Mouse (Mus musculus) liver, embryonic 13.5 days (tissue): ENCODE measurements around the gene Stxbp6. TPM values are rescaled to one million over a fixed set of nuclear protein-coding genes. Genes with fewer than 3 reads are reported as not detected.

Experiments
- ATAC-seq: fragments of 200-750 bp; cut with Nextera tagmentation; 2 replicates; pipeline ENCODE4 v1.8.0; 2017; ENCODE audit warnings: low read depth, mild to moderate bottlenecking, moderate number of reproducible peaks, moderate library complexity
- DNase-seq: peaks from one replicate; pipeline ENCODE4 v3.0.0; 2022
- H3K27ac ChIP-seq: fragments of 300-500 bp; sonication (generic); 2 replicates; pipeline ENCODE4 v1.5.1; 2015; ENCODE audit warnings: moderate library complexity, mild to moderate bottlenecking, inconsistent platforms
- H3K27me3 ChIP-seq: fragments of 300-500 bp; sonication (generic); 2 replicates; pipeline ENCODE4 v1.6.1; 2015; ENCODE audit warnings: mild to moderate bottlenecking, inconsistent platforms
- H3K36me3 ChIP-seq: fragments of 300-500 bp; sonication (generic); 2 replicates; pipeline ENCODE4 v1.6.1; 2015; ENCODE audit warnings: mild to moderate bottlenecking, inconsistent platforms
- H3K4me1 ChIP-seq: fragments of 300-500 bp; sonication (generic); replicated peaks from 2 replicates; pipeline ENCODE4 v1.6.1; 2015; ENCODE audit warnings: inconsistent platforms
- H3K4me2 ChIP-seq: fragments of 300-500 bp; sonication (generic); 2 replicates; pipeline ENCODE4 v1.6.1; 2015; ENCODE audit warnings: inconsistent platforms, mild to moderate bottlenecking, moderate library complexity
- H3K4me3 ChIP-seq: fragments of 300-500 bp; sonication (generic); replicated peaks from 2 replicates; pipeline ENCODE4 v1.5.1; 2015; ENCODE audit warnings: mild to moderate bottlenecking, inconsistent platforms
- H3K9ac ChIP-seq: fragments of 300-500 bp; sonication (generic); 2 replicates; pipeline ENCODE4 v1.6.1; 2015; ENCODE audit warnings: mild to moderate bottlenecking, inconsistent platforms
- H3K9me3 ChIP-seq: fragments of 300-500 bp; sonication (generic); replicated peaks from 2 replicates; pipeline ENCODE4 v1.6.1; 2016; ENCODE audit warnings: inconsistent platforms
- WGBS: fragments of 180-500 bp; shearing (Covaris S2); methylation state at CpG from one replicate; pipeline ENCODE4 v1.1.7; 2015; ENCODE audit not compliant: insufficient replicate concordance; 5-methylcytosine and 5-hydroxymethylcytosine counted together
- polyA plus RNA-seq: library from polyadenylated mRNA; unstranded; fragments of >200 nt; fragmentation: Nextera tagmentation; extraction: Ambion mirVana; gene quantifications from 2 replicates; pipeline ENCODE4 v1.2.1, GENCODE M21; 2015

Stxbp6 gene
- polyA plus RNA-seq, 1 experiment from 2014 or later: 6.8 TPM

DNA sequence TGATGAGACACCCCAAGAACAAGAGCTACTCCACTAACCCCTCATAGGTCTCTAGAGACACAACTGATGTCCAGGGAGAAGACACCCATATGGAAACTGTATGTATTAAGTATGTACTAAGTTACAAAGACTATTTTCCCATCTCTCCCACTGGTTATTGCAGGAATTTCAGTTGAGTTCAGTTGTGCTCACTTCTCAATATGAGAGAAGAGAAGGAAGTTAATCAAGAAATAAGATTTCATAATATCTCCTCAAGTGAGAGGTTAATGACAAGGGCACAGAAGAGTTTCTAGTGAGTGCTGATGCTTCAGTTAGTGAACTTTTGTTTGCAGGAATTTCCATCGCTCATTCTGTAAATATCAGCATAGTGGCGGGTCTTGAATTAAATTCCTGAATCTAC is 124.0 kb downstream of the Stxbp6 start:
- ATAC-seq (no peak), DNase-seq (no peak)
- H3K4me2 ChIP-seq: no peak overlapping the region
- no peak overlapping the region for H3K9ac ChIP-seq
- WGBS: 77% methylated on average over 2 of the region's 2 CpGs
- H3K27me3 ChIP-seq: no peaks in the 10 kb centered on the region
- H3K27ac ChIP-seq: no peak overlapping the region
- H3K4me1 ChIP-seq: no peaks in the 10 kb centered on the region
- no peak overlapping the region for H3K4me3 ChIP-seq
- no peaks in the 10 kb centered on the region for H3K9me3 ChIP-seq
- H3K36me3 ChIP-seq: no peaks in the 10 kb centered on the region

DNA sequence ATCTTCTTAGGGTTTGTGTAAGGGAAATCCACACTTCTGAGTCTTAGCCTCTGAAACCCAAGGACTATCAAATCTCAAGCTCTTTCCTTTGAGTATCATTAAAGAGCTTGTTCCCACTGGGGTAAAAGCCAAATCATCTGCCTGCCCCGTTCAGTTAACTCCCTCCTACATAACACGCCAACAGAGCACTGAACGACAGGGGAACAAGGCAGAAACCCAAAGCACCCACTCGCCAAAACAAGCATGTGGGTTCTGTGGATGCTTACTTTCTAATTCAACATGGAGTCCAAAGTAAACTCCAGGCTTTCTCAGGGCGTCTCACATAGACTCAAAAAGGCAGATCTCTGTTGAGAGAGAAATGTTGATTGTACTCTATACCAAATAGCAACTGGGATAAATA is 126.7 kb downstream of the Stxbp6 start:
- H3K4me1 ChIP-seq: no peaks in the 10 kb centered on the region
- H3K27me3 ChIP-seq: no peaks in the 10 kb centered on the region
- 58% methylated on average over 5 of the region's 5 CpGs for WGBS
- no peak overlapping the region for H3K9ac ChIP-seq
- H3K36me3 ChIP-seq: no peaks in the 10 kb centered on the region
- H3K4me3 ChIP-seq: no peak overlapping the region
- H3K9me3 ChIP-seq: no peaks in the 10 kb centered on the region
- H3K4me2 ChIP-seq: no peak overlapping the region
- no peak overlapping the region for H3K27ac ChIP-seq
- no peak for ATAC-seq
- DNase-seq: no peak

DNA sequence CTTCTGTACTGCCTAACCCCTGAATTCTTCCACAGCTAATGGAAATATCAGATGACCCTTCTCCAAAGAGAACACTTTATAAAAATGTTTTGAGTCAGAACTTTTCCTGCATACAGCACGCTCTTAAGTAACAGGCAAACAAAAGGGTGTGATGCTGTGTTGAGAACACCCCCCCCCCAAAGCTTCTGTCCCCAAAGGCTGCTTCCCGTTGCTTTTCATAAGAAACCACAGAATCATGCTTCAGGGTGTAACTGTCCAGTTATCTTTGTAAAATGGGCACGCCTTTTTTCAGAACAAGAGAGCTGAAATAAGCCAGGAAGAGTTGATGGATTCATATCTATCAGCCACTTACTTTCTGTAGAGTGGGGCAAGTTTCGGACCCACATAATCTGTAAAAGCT is 134.2 kb downstream of the Stxbp6 start:
- Histone ChIP-seq H3K4me1 (no peaks in the 10 kb centered on the region), H3K4me2 (no peak overlapping the region), H3K4me3 (no peak overlapping the region), H3K27me3 (no peaks in the 10 kb centered on the region), H3K9me3 (no peaks in the 10 kb centered on the region), H3K36me3 (no peaks in the 10 kb centered on the region), H3K9ac (no peak overlapping the region), H3K27ac (no peak overlapping the region)
- 48% methylated on average over 4 of the region's 4 CpGs for WGBS
- ATAC-seq (no peak), DNase-seq (no peak)

DNA sequence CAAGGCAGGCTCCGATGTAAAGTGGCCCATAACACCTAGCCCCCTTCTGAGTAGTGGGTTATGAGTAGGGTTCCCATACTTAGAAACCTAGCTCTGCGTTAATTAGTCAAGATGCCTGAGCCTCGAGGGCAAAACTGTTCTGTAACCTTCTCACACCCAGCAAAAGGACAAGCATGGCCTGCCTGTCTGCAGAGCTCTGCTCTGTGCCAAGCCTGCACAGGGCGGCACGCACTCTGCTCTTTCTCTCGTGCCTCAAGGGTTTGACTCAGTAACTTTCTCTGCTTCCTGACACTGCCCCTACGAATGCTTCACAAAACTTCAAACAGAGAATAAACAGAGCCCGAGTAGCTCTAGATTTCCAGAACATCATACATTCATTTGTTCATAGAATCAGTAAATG is 135.4 kb downstream of the Stxbp6 start:
- no peak overlapping the region for H3K9ac ChIP-seq
- DNase-seq: no peak
- no peak for ATAC-seq
- H3K4me2 ChIP-seq: no peak overlapping the region
- H3K36me3 ChIP-seq: no peaks in the 10 kb centered on the region
- no peaks in the 10 kb centered on the region for H3K27me3 ChIP-seq
- no peak overlapping the region for H3K4me3 ChIP-seq
- no peak overlapping the region for H3K27ac ChIP-seq
- 63% methylated on average over 8 of the region's 8 CpGs for WGBS
- no peaks in the 10 kb centered on the region for H3K9me3 ChIP-seq
- no peaks in the 10 kb centered on the region for H3K4me1 ChIP-seq

DNA sequence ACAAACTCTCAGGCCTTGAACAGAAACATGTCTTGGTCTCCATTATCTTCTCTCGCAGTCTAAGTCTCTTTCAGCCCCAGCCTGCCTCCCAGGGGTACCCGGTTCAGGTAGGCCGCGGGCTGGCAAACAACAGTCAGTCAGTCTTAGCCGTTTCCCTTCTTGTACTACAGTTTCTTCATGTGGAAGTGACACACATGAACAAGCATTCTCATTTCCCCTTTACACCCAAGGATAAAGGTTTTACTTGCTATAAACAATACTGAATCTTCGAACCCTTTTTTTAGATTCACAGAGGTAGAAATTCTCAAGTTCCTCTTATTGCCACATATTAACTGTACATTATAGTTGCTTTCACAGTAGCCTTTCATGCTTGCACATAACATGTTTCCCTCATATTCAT is 141.6 kb downstream of the Stxbp6 start:
- ATAC-seq (no peak), DNase-seq (no peak)
- Histone ChIP-seq H3K9me3 (no peaks in the 10 kb centered on the region), H3K4me3 (no peak overlapping the region), H3K9ac (no peak overlapping the region), H3K4me1 (no peaks in the 10 kb centered on the region), H3K36me3 (no peaks in the 10 kb centered on the region), H3K27me3 (no peaks in the 10 kb centered on the region), H3K4me2 (no peak overlapping the region), H3K27ac (no peak overlapping the region)
- 70% methylated on average over 6 of the region's 6 CpGs for WGBS

DNA sequence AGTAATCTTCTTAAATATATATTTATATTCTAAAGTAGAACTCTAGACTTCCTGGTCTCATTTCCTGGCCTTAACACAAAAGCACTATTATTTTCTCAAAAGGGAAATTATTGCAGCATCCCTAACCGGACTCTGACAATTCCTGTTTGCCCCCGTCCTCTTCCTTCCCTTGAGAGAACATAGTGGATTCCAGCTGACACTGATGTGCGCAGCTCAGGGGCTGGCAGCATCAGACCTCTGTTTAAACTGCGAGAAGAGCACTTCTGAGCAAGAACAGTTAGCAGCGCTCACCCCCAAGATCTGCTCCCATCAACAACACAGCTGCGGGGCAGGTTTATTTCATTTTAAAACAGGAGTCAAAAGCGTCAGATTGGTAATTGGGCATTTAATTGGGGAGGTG is 142.8 kb downstream of the Stxbp6 start:
- ATAC-seq (no peak), DNase-seq (no peak)
- Histone ChIP-seq H3K4me3 (no peak overlapping the region), H3K4me2 (no peak overlapping the region), H3K36me3 (no peaks in the 10 kb centered on the region), H3K27me3 (no peaks in the 10 kb centered on the region), H3K9me3 (no peaks in the 10 kb centered on the region), H3K4me1 (no peaks in the 10 kb centered on the region), H3K27ac (no peak overlapping the region), H3K9ac (no peak overlapping the region)
- WGBS: 62% methylated on average over 7 of the region's 7 CpGs

DNA sequence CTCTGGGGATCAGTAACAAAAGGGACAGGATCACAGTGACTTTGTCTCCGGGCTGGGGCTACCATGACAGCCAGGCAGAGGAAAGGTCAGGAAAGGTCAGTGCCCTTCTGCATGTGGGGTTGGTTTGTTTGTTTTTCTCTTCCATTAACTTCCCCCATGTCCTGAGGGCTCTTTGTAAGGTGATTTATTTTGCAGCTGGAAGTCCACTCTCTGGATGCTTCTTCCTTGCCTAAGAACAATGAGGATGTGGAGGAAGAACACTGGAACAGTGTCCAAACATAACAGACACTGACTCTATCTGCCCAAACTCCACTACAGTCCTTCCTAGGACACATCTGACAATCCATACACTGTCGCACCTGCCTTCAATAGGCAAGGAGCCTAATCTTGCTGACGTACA is 146.1 kb downstream of the Stxbp6 start:
- ATAC-seq (peak; percentile 23; the same call in 1 of the 2 replicates), DNase-seq (no peak)
- Histone ChIP-seq H3K27ac (no peak overlapping the region), H3K4me3 (no peak overlapping the region), H3K9me3 (no peaks in the 10 kb centered on the region), H3K4me2 (no peak overlapping the region), H3K27me3 (no peaks in the 10 kb centered on the region), H3K9ac (no peak overlapping the region), H3K4me1 (no peaks in the 10 kb centered on the region), H3K36me3 (no peaks in the 10 kb centered on the region)
- WGBS: 45% methylated on average over 3 of the region's 3 CpGs

DNA sequence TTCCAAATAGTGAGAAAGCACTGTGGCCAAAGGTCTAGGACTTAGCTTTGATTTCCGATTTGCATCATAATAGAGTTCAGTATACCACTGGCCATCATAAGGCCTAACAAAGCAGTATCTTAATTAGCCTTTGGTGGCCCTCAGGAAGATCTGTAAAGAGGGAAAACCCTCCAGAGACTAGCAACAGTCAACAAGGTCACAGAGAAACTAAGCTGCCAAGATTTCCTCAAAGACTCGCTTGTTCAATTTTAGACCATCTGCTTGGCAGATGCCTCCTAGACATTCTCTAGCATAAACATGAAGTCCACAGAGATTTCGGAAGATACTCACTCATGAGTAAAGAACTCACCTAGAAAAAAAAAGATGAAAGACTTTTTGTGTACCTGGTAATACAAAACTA is 148.6 kb downstream of the Stxbp6 start:
- Histone ChIP-seq H3K36me3 (no peaks in the 10 kb centered on the region), H3K4me1 (no peaks in the 10 kb centered on the region)
- 68% methylated on average over 3 of the region's 3 CpGs for WGBS

DNA sequence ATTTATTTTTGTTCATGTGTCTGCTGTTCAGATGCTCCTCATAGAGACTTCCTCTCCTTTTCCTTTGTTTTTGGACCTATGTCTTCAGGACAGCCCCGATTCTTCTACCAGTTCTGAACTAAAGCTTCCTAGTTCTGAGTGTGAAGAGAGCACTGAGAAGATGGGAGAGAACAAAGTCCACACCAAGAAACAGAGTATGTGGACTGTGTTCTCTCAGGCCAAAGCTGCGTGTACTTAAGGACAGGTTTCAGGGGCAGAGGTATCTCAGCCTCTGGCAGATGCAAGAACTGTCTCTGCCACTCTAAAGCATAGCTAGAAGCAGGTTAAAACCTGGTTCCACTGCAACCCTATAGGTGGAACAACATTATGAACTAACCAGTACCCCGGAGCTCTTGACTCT is 151.2 kb downstream of the Stxbp6 start:
- Histone ChIP-seq H3K9ac (no peak overlapping the region), H3K4me2 (no peak overlapping the region), H3K9me3 (no peaks in the 10 kb centered on the region), H3K27ac (no peak overlapping the region), H3K36me3 (no peaks in the 10 kb centered on the region), H3K27me3 (no peaks in the 10 kb centered on the region), H3K4me1 (no peaks in the 10 kb centered on the region), H3K4me3 (no peak overlapping the region)
- DNase-seq (no peak), ATAC-seq (no peak)
- 49% methylated on average over 3 of the region's 3 CpGs for WGBS

More for the DNA sequence above, 148.6 kb downstream of the Stxbp6 start:
- H3K9me3 ChIP-seq: no peaks in the 10 kb centered on the region
- no peak for DNase-seq
- H3K4me2 ChIP-seq: no peak overlapping the region
- no peak overlapping the region for H3K27ac ChIP-seq
- no peaks in the 10 kb centered on the region for H3K27me3 ChIP-seq
- ATAC-seq: no peak
- H3K9ac ChIP-seq: no peak overlapping the region
- no peak overlapping the region for H3K4me3 ChIP-seq

DNA sequence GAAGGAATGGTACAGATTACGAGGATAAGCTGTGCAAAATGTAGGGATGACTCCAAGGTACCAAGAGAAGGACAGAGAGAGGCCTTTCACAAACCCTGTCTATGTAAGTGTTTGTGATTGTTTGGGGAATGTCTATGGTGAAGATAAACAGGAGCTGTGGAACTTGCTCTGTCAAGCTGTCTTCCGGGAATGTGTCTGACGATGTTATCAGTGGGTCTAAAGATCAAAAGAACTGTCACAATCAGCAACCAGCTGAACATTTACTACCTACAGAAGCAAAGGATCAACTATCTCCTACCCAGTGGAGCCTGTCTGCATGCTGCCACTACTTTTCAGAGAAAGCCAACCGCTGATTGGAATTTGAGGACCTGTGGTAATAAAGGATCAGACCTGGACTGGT is 152.3 kb downstream of the Stxbp6 start:
- no peak overlapping the region for H3K27ac ChIP-seq
- no peak overlapping the region for H3K4me3 ChIP-seq
- no peaks in the 10 kb centered on the region for H3K36me3 ChIP-seq
- H3K4me2 ChIP-seq: no peak overlapping the region
- H3K27me3 ChIP-seq: no peaks in the 10 kb centered on the region
- no peaks in the 10 kb centered on the region for H3K4me1 ChIP-seq
- H3K9me3 ChIP-seq: no peaks in the 10 kb centered on the region
- WGBS: 36% methylated on average over 4 of the region's 4 CpGs
- no peak overlapping the region for H3K9ac ChIP-seq
- peak; percentile 64 for ATAC-seq
- DNase-seq: no peak

DNA sequence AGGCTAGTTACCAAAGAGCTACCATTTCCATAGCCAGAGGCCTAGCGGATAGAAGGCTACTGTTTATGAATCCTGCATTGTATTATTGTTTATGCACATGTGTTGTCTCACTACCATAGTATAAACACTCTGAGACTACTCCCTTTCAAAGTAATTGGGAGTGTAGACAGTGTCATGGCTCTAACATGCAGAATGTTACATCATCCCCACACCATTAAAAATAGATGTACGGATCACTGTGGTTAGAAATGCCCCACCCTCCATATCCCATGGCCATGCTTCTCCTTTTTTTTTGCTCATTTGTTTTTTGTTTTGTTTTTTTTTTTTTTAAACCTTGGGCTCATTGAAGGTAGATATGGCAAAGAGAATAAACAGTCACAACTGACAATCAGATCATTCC is 154.9 kb downstream of the Stxbp6 start:
- H3K4me3 ChIP-seq: no peak overlapping the region
- DNase-seq (no peak), ATAC-seq (no peak)
- no peaks in the 10 kb centered on the region for H3K27me3 ChIP-seq
- no peaks in the 10 kb centered on the region for H3K36me3 ChIP-seq
- no peak overlapping the region for H3K27ac ChIP-seq
- no peaks in the 10 kb centered on the region for H3K9me3 ChIP-seq
- H3K4me1 ChIP-seq: no peaks in the 10 kb centered on the region
- 61% methylated on average over 2 of the region's 2 CpGs for WGBS
- no peak overlapping the region for H3K9ac ChIP-seq
- no peak overlapping the region for H3K4me2 ChIP-seq

DNA sequence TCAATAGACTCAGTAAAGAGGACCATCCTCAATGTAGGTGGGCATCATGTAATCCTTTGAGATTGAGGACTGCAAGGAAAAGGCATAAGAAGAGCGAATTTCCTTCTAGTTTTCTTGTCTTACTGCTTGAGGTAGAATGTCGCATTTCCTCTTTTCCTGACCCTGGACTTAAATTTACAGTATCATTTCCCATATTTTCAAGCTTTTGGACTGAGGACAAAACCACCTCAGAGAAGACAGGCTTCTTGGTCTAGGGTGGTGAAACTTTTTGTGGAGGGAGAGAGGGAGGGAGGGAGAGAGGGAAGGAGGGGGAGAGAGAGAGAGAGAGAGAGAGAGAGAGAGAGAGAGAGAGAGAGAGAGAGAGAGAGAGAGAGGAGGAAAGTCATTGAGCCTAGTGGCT is 155.6 kb downstream of the Stxbp6 start:
- 58% methylated on average over 2 of the region's 2 CpGs for WGBS
- ATAC-seq: no peak

DNA sequence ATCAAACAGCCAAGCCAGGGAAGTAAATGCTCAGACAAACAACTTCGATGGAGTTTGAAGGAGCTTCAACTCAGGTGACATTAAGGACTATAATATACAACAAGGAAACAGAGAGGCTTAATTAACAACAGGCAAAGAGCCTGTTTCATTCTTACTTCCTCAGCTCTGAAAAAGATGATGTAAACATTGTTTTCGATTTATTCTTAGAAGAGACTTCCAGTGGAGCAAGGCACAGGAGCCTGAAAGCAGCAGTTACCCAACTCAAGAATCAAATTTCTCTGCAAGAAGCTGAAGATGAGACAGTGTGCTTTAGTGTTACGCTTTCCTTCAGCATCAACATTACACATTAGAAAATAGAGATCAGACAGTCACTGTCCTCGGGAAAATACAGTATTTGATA is 160.7 kb downstream of the Stxbp6 start:
- H3K4me1 ChIP-seq: no peaks in the 10 kb centered on the region
- 63% methylated on average over 4 of the region's 4 CpGs for WGBS
- ATAC-seq (no peak), DNase-seq (no peak)
- H3K4me2 ChIP-seq: no peak overlapping the region
- no peaks in the 10 kb centered on the region for H3K27me3 ChIP-seq
- H3K36me3 ChIP-seq: no peaks in the 10 kb centered on the region
- no peak overlapping the region for H3K4me3 ChIP-seq
- H3K9ac ChIP-seq: no peak overlapping the region
- H3K9me3 ChIP-seq: no peaks in the 10 kb centered on the region
- no peak overlapping the region for H3K27ac ChIP-seq

More for the DNA sequence above, 155.6 kb downstream of the Stxbp6 start:
- H3K9ac ChIP-seq: no peak overlapping the region
- no peak overlapping the region for H3K4me2 ChIP-seq
- H3K9me3 ChIP-seq: no peaks in the 10 kb centered on the region
- no peak for DNase-seq
- no peaks in the 10 kb centered on the region for H3K4me1 ChIP-seq
- H3K27me3 ChIP-seq: no peaks in the 10 kb centered on the region
- no peak overlapping the region for H3K27ac ChIP-seq
- no peaks in the 10 kb centered on the region for H3K36me3 ChIP-seq
- no peak overlapping the region for H3K4me3 ChIP-seq
